In the genomic region with DNA sequence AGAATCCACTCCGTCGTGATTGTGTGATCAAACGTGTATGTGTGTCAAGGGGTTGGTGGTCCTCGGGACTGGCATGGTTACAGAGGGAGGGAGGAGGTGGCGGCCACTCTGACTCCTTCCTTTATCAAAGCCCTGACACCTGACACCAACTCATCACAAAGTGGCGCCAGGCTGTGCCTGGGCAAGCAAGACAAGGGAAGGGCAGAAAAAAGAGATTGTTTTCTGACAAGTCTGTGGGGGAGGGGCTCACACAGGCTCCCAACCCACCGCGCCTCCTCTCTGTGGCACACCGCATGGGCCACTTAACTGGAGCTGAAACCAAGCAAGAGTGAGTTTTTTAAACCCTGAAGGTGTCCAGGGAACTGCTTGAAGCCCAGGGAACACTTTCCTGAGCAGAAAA, we compare ENCODE assay signal across 11 mouse cellular contexts.
A peak's percentile ranks its signal among the peaks of the same experiment; 100 is the strongest.
DNase-seq lines count a peak whose midpoint lies in the region; ATAC-seq and TF ChIP-seq lines count a peak whose summit lies in the region.
"Had no signal": no experiment of that assay in that cellular context is flagged by ENCODE, and none has a peak within 500 bp of the region (broad histone marks: within the 10 kb centered on the region; RNA-seq: fewer than 3 reads in every experiment).

No protein-coding gene starts in this region.

- no peaks in the 10 kb centered on the region for H3K36me3 ChIP-seq in kidney, embryonic 15.5 days
- H3K36me3 ChIP-seq in E14TG2a.4 (ENCODE audit: insufficient read depth, low read length), result no peaks in the 10 kb centered on the region
- H3K36me3 ChIP-seq in limb, embryonic 10.5 days, result no peaks in the 10 kb centered on the region
- H3K36me3 ChIP-seq: lung, embryonic 15.5 days had no signal

- no peak for DNase-seq in kidney, postnatal 36 days
- peak; percentile 45 for DNase-seq in ZHBTc4 (ENCODE audit: low read depth, low spot score)
- DNase-seq in limb, embryonic 10.5 days (ENCODE audit: low spot score), result no peak
- DNase-seq in spleen, adult 18-20 months, result no peak
- no peak for DNase-seq in layer of hippocampus, postnatal 10 days (ENCODE audit: low spot score in 2 of 2)
- no peak for DNase-seq in left cerebral cortex, adult 18-20 months (ENCODE audit: low spot score in 2 of 2)
- DNase-seq: kidney, postnatal 10 days had no signal

- no peaks in the 10 kb centered on the region for H3K27me3 ChIP-seq in kidney, embryonic 15.5 days
- H3K27me3 ChIP-seq in E14TG2a.4 (ENCODE audit: insufficient read depth, low read length), result peaks cover 43% of the 10 kb centered on the region
- H3K27me3 ChIP-seq in limb, embryonic 10.5 days (ENCODE audit: low read depth, poor library complexity, severe bottlenecking), result peaks cover 10% of the 10 kb centered on the region; the same call in 1 of the 2 replicates
- H3K27me3 ChIP-seq: lung, embryonic 15.5 days had no signal

- H3K4me2 ChIP-seq in kidney, embryonic 15.5 days, result no peak overlapping the region
- H3K4me2 ChIP-seq: lung, embryonic 15.5 days had no signal

- H3K4me1 ChIP-seq in kidney, embryonic 15.5 days, result peaks cover 49% of the 10 kb centered on the region
- H3K4me1 ChIP-seq in E14TG2a.4 (replicated peaks; ENCODE audit: low read depth, low read length), result peaks cover 46% of the 10 kb centered on the region
- H3K4me1 ChIP-seq in limb, embryonic 10.5 days, result peaks cover 50% of the 10 kb centered on the region

- no peak for TF ChIP-seq CTCF in E14TG2a.4 (conservative IDR thresholded peaks at IDR 0.05; ENCODE audit: low read length)

- H3K27ac ChIP-seq in kidney, embryonic 15.5 days, result peak overlapping the region; percentile 82
- peak overlapping the region; percentile 73 for H3K27ac ChIP-seq in limb, embryonic 10.5 days
- H3K27ac ChIP-seq: lung, embryonic 15.5 days had no signal

- WGBS in kidney, embryonic 15.5 days, result 16% methylated on average over 9 of the region's 9 CpGs
- WGBS in limb, embryonic 10.5 days, result 13% methylated on average over 9 of the region's 9 CpGs

- H3K4me3 ChIP-seq in kidney, embryonic 15.5 days (replicated peaks), result no peak overlapping the region
- 0 out of 2 replicates have a peak overlapping the region, but pooled peaks have one; percentile 3 for H3K4me3 ChIP-seq in E14TG2a.4 (replicated peaks; ENCODE audit: low read length)
- H3K4me3 ChIP-seq in limb, embryonic 10.5 days, result no peak overlapping the region
- H3K4me3 ChIP-seq: lung, embryonic 15.5 days; myocyte had no signal

- no peaks in the 10 kb centered on the region for H3K9me3 ChIP-seq in kidney, embryonic 15.5 days (replicated peaks)
- H3K9me3 ChIP-seq in E14TG2a.4 (ENCODE audit: low read length), result no peaks in the 10 kb centered on the region
- no peaks in the 10 kb centered on the region for H3K9me3 ChIP-seq in limb, embryonic 10.5 days (replicated peaks)
- H3K9me3 ChIP-seq: lung, embryonic 15.5 days had no signal

- H3K9ac ChIP-seq in kidney, embryonic 15.5 days, result no peak overlapping the region
- H3K9ac ChIP-seq: lung, embryonic 15.5 days had no signal

- ATAC-seq in kidney, embryonic 15.5 days (replicated peaks; ENCODE audit: low FRiP score), result peak; percentile 68
